Mouse (Mus musculus): ENCODE data around the gene Magel2.

DNA sequence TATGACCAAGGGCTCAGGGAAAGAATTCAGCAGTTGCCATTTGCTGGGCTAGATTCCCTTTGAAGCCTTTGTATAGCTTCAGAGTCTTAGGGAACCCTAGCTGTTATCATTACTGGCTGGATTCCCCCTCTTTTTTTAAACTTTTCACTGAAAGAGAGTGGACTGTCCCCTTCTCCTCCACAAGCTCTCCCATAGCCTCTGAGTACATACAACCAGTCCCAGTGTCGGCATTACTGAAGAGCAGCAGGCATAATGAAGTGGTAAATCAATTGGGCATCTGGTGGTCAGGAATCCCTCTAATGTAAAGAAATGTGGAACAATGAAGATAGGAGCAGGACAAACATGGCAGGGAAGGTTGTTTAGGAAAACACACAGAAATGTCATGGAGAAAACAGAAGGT is 15.4 kb downstream of the Magel2 start:
- TF ChIP-seq CTCF (IDR thresholded peaks at IDR 0.05; ENCODE audit: borderline replicate concordance, insufficient read depth, low read depth, low read length), result no peak
- TF ChIP-seq POLR2A (IDR thresholded peaks at IDR 0.05; ENCODE audit: borderline replicate concordance, insufficient read depth, low read length), result no peak

All from cerebellum, adult 2 months (tissue).